In genomic region chr3:39443328-39443727, GRCm38 (mm10) we compare ENCODE assay signal across 9 mouse cellular contexts.
DNase-seq lines count a peak whose midpoint lies in the region; ATAC-seq lines count a peak whose summit lies in the region.
"Had no signal": no experiment of that assay in that cellular context is flagged by ENCODE, and none has a peak within 500 bp of the region (broad histone marks: within the 10 kb centered on the region; RNA-seq: fewer than 3 reads in every experiment).

No protein-coding gene starts in this region.

- ATAC-seq in midbrain, embryonic 16.5 days = peak; percentile 66; the same call in 1 of the 2 replicates

- no peak overlapping the region for H3K9ac ChIP-seq in midbrain, embryonic 16.5 days (ENCODE audit: low read depth, low read length)

- DNase-seq in embryo, embryonic 10.5 days (ENCODE audit: low spot score) = peak; percentile 39
- no peak for DNase-seq in embryo, embryonic 9.5 days (ENCODE audit: extremely low spot score)
- peak; percentile 18 to 51 for DNase-seq in layer of hippocampus, postnatal 14 days (ENCODE audit: low spot score in 2 of 2)
- no peak for DNase-seq in layer of hippocampus, adult 8-10 months (ENCODE audit: low spot score in 2 of 2)
- peak; percentile 31 to 54 for DNase-seq in gastrocnemius, postnatal 4 days (ENCODE audit: low spot score in 2 of 2)
- no peak for DNase-seq in cerebellum, adult 9-10 months
- no peak for DNase-seq in left cerebral cortex, adult 18-20 months (ENCODE audit: low spot score in 2 of 2)
- DNase-seq: spleen, adult 18-20 months had no signal

- 43% methylated on average over 10 of the region's 10 CpGs for WGBS in midbrain, embryonic 16.5 days

- no peak overlapping the region for H3K4me2 ChIP-seq in midbrain, embryonic 16.5 days (ENCODE audit: low read length)

- H3K4me1 ChIP-seq in midbrain, embryonic 16.5 days (ENCODE audit: control insufficient read depth, insufficient read depth, low read length) = no peaks in the 10 kb centered on the region

- H3K4me3 ChIP-seq in midbrain, embryonic 16.5 days (ENCODE audit: low read depth, low read length) = no peak overlapping the region

- H3K9me3 ChIP-seq in midbrain, embryonic 16.5 days (replicated peaks; ENCODE audit: control insufficient read depth, low read length, poor library complexity, severe bottlenecking) = no peaks in the 10 kb centered on the region

- no peak overlapping the region for H3K27ac ChIP-seq in midbrain, embryonic 16.5 days (ENCODE audit: low read length)

- no peaks in the 10 kb centered on the region for H3K27me3 ChIP-seq in midbrain, embryonic 16.5 days (ENCODE audit: control insufficient read depth, insufficient read depth, low read depth, low read length)

- H3K36me3 ChIP-seq in midbrain, embryonic 16.5 days (ENCODE audit: control insufficient read depth, insufficient read depth, low read length) = no peaks in the 10 kb centered on the region

Comparison
In these comparisons a context has a peak if more than half of its experiments do, and no peak if none do; other contexts are left out.
1. DNase-seq: peak in embryo, embryonic 10.5 days (single experiment), layer of hippocampus, postnatal 14 days (2 of 2) and gastrocnemius, postnatal 4 days (2 of 2); none in embryo, embryonic 9.5 days (single experiment), layer of hippocampus, adult 8-10 months (0 of 2), cerebellum, adult 9-10 months (single experiment) and left cerebral cortex, adult 18-20 months (0 of 2).